Mouse (Mus musculus): ENCODE results near the gene Gnptab. TPM values are rescaled to one million over a fixed set of nuclear protein-coding genes. Genes with fewer than 3 reads are reported as not detected.

The Gnptab gene
- total and polyA plus RNA-seq, 3 experiments, result 4.7 to 36.3 (median 31.1) TPM

DNA sequence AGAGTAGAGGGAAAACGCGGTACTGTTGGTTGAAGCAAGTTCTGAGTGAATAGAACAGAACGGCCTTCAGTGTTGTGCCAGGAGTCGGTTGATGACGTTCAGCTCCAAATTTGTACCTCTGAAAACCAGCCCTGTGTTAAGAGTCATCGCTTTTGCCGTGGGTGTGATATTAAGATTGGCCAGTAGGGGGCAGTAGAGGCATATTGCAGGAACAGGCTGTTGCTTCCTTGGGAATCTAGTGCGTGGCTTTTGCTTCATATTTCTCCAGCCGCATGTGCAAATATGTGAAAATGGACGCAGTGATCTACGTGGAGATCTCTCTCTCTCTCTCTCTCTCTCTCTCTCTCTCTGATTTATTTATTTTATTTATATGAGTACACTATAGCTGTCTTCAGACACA is 2.2 kb upstream of the Gnptab start:
- DNase-seq, result peak; percentile 93

DNA sequence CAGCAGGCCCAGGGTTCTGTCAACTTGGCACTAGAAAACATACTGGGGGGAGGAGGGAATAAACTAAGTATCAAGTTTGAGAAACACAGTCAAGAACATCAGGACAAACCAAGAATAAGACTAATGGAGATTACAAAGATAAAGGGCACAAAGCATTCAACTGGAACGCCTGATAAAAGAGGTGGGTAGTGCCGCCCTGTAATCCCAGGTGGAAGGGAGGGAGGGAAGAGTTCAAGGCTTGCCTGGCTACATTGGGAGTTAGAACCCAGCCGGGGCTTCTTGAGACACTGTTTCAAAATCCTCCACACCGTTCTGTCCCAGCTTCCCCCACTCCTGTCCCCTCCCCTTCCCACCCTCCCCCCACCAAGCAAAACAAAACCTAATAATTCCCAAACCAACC is 1.3 kb upstream of the Gnptab start:
- DNase-seq, result no peak

DNA sequence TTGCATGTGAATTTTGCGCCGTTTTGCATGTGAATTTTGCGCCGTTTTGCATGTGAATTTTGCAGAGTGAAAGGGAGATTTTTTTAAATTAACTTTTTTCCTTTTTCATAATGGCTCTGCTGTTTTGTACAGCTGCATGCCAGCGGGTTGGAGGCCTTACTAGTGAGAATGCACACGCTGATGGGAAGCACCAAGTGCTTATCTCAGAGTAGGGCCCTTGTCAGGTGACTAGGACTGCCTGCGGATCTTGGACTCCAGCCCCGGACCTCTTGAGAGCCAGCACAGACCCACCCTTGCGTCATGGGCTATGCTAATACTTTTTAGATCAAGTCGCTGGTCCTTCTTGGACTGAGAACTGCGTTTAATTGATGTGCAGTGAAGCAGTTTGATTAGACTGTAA is 1.1 kb downstream of the Gnptab start:
- DNase-seq, result peak; percentile 63

DNA sequence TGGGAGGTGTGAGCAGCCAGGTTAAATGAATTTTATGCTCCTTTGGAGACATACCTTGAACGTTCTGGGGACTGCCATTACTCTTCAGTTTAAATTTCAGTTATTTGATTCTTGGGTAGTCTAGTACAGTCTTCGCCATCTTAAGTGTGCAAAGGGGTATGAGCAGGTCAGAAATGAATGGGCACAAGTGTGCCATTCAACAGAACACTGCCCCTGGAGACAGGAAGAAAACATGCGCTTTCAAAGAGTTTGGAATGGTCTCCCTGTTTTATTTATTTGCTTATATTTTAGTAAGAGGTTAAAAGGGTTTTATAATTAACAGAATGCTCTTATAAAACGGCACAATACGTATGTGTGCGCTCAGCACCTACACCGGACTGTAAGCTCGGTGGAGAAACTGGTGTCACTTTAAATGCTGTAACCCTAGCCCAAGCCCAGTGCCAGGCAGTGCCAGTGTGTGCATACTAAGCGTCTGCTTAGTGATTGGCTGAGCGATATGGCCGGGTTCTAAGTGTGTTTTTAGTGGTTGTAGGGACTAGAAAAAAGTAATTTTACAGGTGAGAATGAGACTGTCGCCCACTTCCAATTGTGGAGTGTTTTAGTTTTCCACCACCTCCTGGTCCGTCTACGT is 1.6 kb downstream of the Gnptab start:
- no peak for DNase-seq

DNA sequence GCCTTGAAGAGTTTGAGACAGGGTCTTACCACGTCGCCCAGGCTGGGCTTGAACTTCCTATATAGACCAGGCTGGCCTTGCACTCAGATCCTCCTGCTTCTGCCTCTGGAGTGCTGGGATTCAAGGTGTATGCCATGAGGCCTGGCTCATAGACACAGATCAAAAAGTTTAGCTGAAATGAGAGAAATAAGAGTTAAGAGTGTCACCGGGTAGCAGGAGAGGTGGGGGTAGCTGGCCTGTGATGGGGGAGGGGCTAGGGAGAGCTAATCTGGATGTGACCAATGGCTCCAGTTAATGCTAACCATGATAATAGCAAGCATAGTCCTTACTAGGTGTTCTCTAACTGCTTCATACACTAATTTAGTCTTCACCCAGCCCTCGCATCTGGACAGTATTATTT is 2.4 kb downstream of the Gnptab start:
- no peak for DNase-seq

DNA sequence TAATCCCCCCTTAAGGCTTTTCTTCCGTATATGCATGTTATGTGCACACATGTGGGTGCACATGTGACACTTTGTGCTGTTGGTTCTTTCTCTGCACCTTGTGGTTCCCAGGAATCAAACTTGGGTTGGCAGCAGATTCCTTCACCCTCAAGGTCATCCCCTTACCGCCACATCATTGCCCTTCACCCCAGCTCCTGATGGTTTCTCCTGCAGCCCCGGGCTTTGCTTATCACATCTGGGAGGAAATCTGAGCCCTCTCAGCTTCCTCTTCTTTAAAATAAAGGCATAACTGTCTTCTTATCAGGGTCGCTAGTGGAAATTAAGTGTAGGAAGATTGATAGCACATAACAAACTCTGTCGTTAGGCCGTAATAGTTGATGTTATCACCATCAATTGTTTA is 3.1 kb downstream of the Gnptab start:
- no peak for DNase-seq

DNA sequence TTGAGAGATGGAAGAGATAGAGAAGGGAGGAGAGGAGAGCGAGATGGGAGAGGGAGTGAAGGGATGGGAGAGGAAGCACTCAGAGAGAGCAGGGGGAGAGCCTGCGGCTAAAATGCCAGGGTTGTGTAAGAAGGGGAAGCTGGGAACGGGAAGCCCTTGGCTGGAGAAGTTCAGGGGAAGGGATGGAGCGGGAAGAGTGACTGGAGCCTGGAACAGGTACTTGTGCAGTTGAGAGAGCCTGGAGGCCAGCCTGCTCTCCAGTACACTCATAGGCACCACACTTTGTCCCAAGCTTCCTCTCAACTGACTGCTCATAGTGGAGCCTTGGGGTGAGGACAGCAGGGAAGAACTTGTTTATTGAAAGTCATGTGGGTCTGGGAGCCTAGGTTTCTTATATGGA is 4.5 kb downstream of the Gnptab start:
- DNase-seq, result no peak

DNA sequence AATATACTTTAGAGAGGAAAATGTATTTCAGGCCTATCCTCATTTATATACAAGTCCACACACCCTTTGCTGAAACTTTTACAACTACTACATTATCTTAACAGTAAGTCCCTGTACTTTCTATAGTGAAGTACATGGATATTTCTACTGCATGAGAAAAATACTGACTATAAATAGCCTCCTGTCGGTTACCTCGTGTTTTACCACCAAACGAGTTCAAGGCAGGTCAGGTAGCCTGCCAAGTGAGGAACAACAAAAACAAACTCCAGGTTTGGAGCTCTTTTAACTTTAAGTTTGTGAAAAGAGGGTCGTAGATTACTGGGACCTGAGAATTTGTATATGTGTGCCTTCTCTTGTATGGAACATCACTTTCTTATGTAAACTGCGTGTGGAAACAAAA is 5.1 kb downstream of the Gnptab start:
- no peak for DNase-seq

DNA sequence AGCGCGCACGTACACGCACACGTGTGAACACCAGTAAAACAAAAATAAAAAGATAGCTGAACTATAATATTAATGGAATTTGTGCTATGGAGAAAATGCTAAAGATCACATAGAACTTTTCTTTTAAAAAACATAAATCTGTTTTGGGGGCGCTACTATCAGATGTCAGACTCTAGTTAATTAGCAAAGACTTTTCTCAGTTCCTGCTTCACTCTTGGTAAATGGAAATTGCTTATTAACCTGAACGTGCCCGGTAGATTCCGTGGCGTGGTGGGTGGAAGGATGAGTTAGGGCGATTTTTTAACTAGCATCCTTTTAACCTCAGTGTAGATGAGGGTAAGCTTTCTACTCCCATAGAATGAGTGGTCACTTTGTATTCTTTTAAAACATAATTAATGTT is 6.4 kb downstream of the Gnptab start:
- DNase-seq, result no peak

DNA sequence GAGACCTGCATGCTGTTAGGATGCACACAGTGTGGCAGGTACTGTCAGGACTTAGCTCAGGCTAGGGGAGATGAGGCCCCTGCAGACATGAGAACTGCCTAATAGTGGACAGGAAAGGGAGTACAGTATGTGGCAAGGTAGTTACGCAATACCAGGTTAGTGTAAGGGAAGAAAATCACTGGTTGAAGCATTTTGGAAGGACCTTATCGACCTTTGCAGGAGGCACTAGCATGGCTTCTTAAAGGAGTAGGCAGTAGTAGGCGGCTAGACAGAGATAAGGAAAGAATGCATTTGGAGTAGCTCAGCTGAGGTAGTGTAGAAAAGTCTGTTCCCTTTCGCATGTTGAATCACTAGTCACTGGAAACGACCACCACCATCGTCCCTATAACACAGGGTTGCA is 6.8 kb downstream of the Gnptab start:
- no peak for DNase-seq

DNA sequence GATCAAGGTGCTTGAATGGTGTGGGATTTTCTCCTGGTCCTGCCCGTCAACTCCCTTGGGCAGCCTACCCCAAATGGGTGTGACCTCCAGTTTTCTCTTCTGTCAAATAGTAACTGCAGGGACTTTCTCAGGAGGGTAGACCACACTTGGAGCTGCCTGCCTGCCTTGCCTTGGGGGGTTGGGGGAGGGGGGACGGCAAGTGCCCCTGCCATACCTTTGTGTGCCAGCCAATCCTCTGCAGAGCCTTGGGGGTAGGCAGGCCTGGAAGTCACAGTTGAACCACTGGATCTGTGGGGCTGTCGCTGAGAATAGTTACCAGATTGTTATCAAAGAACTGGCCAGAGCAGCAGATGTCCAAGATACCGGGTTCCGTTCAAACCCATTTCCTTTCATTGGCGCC is 7.3 kb downstream of the Gnptab start:
- no peak for DNase-seq

DNA sequence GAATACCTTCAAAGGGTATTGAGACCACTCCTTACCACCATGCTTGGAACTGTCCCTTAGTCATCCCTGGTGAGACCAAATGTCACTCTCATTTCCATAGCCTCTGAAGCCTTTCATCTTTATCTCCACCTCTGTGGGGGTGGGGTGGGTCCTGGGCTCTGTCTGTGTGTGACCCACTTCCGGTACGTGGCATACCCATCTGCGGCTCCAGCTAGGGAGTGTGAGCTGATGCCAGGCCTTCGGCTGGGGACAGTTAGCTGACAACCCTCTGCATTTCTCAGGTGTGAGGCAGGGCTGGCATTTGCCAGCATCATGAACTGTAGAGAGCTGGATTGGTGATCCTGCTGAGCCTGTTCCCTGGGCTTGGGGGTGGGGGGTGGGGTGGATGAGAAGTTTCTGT is 10.6 kb downstream of the Gnptab start:
- DNase-seq, result peak; percentile 20

DNA sequence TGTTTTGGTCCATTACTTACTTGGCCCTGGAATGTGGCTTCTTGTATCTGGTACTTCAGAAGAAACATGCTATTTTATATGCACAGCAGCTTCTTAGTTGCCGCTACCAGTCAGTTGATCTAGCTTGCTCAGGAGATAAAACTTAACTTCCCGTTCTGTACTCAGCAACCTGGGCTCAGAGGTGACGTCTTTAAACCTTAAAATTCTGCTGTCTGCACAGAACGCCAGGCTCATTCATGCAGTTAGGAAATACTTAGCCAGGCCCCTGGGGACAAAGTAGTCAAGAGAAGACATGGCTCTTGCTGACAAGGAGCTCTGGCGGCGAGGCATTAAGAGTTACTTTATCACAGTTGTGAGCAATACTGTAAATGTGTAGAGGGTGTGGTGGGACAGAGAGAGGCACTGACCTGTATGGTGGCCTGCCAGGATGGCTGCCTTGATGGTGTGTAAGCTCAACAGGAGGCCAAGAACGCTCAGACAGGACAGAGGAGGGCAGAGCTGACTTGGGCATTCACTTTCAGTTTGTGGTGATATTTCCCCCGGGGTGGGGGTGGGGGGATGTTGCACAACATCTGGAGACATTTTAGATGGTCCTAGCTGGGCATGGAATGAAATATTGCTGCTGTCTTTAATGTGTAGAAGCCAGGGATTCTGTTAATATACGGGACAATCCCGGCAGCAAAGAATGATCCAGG is 11.3 kb downstream of the Gnptab start:
- DNase-seq, result peak; percentile 34

DNA sequence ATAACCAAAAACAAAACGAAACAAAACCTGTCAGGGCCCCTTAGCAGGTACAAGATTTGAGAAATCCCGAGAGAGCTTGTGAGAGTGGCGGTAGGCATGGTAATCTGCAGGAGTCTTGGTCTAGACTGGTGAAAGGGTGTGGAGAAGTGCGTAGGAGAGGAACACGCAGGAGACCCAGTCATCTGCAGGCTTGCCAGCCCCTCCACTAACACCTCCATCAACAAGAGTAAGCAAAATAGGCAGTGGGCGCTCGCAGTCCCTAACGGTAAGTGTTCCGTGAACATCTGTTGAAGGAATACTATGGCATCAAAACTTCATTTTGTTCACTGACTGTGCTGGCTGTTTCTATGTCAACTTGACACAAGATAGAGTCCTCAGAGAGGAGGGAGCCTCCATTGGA is 12.6 kb downstream of the Gnptab start:
- DNase-seq, result no peak

DNA sequence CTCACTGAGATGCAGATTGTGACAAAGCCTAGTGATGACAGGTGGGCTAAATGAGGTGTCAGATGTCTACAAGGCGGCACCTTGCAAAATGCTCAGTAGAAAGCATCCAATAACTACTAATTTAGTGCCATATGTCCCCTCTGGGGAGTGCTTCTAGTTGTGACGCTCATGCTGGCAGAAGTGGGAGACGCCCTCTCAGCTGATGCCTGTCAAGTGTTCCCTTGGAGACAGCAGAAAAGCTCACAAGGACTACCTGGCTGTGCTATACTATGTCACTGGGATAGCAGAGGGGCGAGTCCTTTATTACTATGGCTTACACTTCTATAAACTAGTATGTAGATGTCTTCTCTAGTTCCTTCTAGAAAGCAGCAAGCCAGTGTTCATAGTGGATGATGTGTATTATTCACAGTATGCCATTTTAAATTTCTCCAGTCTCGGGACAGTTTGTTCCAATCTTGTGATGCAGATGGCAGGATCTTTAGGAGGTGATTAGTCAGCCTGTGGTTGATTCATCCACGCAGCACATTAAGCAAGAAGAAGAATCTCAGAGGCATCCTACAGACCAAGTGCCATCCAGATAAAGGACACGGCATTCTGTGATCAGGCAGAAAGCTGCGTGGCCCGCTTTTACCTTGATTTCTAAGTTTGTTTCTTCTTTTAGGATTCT is 13.4 kb downstream of the Gnptab start:
- DNase-seq, result no peak

DNA sequence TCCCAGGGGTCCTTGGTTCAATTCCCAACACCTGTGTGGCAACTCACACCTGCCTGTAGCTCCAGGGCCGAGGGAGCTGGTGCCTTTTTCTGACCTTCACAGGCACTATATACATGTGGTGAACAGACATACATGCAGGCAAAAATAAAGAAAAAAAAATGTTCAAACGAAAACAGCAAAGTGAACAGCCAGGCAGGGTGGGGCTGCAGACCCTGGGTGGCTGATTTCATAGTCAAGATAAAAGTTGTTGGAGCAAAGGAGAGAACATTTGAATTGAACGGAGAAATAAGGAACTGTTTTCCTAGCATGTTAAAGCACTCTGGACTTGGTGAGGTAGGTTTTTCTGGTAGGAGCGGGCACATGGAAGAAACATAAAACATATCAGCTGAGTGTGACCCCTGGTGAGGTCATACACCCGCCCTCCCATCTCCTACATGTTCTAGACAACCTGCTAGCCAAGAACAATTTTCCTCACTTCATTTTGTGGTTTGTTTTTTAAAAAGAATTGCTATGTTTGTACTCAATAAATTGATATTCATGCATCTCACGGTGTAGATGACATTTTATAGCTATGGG is 19.8 kb downstream of the Gnptab start:
- no peak for DNase-seq

DNA sequence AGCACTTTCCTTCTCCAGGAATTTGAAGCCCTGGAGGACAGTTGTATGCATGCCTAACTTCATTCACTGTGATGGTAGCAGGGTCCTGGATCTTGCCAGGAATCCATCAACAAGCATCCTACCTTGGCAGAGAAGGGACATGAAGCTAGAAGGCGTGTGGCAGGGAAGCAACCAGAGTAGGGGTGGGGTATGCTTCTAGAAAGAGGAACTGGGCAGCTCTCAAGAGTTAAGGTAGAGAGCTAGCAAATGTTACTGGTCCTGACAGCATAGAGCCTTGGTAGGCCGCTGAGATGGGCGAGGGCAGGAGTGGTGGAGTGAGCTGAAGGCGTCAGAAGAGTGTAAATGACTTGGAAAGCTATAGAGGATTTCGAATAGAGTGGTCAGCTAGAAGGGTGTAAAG is 20.3 kb downstream of the Gnptab start:
- DNase-seq, result no peak

DNA sequence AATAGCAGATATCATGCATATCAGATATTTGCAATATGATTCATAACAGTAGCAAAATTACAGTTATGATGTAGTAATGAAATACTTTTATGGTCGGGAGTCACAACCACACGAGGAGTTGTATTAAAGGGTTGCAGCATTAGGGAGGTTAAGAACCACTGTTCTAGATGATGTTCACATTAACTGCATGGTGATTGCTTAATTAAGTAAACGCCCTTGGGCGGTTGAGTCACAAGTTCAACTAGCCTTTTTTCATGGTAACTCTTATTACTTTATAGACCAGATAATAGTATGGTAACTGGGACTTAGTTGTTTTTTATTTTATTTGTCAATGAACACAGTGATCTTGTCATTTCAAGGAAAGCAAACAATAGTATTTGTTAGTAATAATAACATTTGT is 24.1 kb downstream of the Gnptab start:
- DNase-seq, result no peak

DNA sequence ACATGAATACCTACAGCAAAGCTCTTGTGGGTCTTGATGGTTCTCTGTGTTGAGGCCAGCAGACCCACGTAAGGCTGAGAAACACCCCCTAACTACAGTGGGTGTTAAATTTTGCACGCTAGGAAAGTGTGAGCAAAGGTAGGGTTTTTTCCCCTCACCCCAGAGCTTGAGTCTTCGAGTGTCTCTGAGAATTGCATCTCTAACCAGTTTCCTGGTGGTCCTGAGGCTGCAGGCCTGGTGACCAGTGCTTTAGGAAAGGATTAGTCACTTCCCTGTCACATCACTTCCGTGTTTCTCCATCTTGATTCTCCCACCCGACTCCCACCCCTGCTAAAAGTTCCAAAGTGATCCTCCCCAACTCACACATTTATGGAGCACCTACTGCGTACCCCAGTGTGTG is 25.3 kb downstream of the Gnptab start:
- no peak for DNase-seq

DNA sequence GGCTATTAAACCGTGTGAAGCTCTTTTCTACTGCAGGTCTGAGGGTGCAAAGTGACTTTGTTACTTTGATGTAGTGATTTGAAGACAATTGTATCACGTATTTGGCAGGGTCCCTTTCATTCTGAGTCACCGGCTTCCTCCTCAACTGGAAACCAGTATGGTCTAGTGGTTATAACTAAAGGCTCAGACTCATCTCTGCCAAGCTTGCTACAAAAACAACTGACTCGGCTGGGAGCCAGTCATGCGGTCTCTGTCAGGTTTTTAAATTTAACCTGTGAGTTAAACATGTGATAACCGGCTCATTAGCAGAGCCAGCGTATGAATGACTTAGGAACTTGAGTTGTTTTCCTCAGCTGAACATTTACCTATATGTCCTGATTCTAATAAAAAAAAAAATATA is 26.9 kb downstream of the Gnptab start:
- peak; percentile 41 for DNase-seq

DNA sequence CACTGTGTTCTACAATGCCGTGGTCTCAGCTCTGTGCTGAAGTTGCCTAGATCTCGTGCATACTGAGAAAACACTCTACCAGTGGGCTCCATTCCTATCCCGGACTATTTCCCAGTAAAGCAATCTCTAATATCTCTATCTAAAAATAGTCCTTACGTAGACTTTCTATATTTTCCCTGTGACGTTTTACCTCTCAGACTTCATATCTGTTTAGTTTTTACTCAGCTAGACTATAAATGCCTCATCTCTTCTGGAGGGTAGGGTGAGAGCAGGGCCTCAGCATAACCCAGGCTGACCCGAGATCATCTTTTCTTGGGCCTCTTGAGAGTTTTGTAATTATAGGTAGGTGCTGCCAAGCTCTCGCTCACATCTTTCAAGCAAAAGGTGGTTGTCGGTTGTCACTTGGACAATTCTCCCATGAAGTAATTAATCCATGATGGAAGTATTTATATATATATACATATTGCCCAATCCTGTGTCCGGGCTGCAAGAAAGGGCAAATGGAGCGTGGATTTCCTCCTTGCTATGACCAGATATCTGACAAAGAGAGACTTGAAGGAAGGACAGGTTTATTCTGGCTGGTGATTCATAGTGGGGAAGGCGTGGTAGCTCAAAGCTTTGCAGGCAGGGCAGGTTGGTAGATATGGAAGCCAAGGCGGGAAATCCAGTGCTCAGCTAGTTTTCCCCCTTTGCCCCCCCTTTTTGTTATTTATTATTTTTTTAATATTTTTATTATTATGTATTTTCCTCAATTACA is 29.1 kb downstream of the Gnptab start:
- DNase-seq, result no peak

DNA sequence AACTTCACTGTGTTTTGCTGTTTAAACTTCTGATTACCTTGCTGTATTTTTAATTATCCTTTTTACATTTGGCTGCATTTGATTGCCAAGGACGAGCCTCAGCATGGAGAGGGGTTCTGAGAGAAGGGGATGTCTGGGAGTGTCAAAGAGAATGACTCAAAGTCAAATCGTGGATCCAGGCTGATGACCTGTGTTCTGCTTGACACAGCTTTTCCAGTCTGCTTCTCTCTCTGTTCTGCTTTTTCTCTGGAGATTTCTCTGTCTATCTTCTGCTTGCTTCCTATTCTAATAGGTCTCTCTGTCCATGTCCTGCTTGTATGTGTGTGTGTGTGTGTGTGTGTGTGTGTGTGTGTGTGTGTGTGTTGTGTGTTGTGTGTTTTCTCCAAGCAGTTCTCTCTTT is 30.8 kb downstream of the Gnptab start:
- no peak for DNase-seq

All from adrenal gland, adult 2 months (tissue).